Mouse (Mus musculus) gastrocnemius, postnatal 4 days (tissue): ENCODE measurements around the gene Ncor1. TPM values are rescaled to one million over a fixed set of nuclear protein-coding genes. Genes with fewer than 3 reads are reported as not detected.
"Not testable (repeated sequence)": the region's sequence is repeated elsewhere in the genome, so short reads cannot be mapped to it uniquely, and the experiment has no call there.

Experiments
- DNase-seq, 2 experiments: peaks; one replicate each; pipeline ENCODE4 v3.0.0; 2021 to 2022; ENCODE audit warnings: low spot score in 2 of 2, mixed read lengths in 2 of 2
- long read RNA-seq, 2 experiments: library from polyadenylated mRNA; stranded (forward); transcript quantifications; one replicate each; pipeline ENCODE4 v2.0.0; 2021
- total RNA-seq, 2 experiments: library from RNA; stranded (reverse); gene quantifications; 2 replicates each; pipeline ENCODE4 v1.2.3; 2021

Gene Ncor1
- 100 to 1,000 TPM; 169 to 170 TPM for total RNA-seq
- long read RNA-seq, experiment 1, transcript Ncor1-203 (9 exons, 3,171 nt) = major isoform, 7 of 22 reads
- long read RNA-seq, experiment 1, partial matches to known transcripts = 7 of 22 reads
- long read RNA-seq, experiment 1, other reads (novel, unspliced or antisense) = 8 of 22 reads
- long read RNA-seq, experiment 2, transcript Ncor1-203 (9 exons, 3,171 nt) = major isoform, 6 of 39 reads
- long read RNA-seq, experiment 2, partial matches to known transcripts = 14 of 39 reads
- long read RNA-seq, experiment 2, other reads (novel, unspliced or antisense) = 18 of 39 reads

GRCm38 (mm10) chr11:62458276-62458724 lies at the start of gene Ncor1, which contains the start of gene Pigl:
TSS of gene Ncor1 (minus strand) at chr11:62458541.
TSS of gene Pigl (plus strand) at chr11:62458460.
- peak; percentile 67 to 82 for DNase-seq

GRCm38 (mm10) chr11:62507683-62508082 lies 49.3 kb upstream of the Ncor1 start:
- DNase-seq = no peak

- DNase-seq = no peak
Observed at GRCm38 (mm10) chr11:62500529-62500928, 42.2 kb upstream of the Ncor1 start.

- DNase-seq = no peak
Observed at GRCm38 (mm10) chr11:62498802-62499201, 40.5 kb upstream of the Ncor1 start.

- DNase-seq = no peak
Observed at GRCm38 (mm10) chr11:62497181-62497580, 38.8 kb upstream of the Ncor1 start.

GRCm38 (mm10) chr11:62496151-62496715 lies 37.9 kb upstream of the Ncor1 start:
- no peak for DNase-seq

- peak; percentile 22 to 25 for DNase-seq
Observed at GRCm38 (mm10) chr11:62495276-62495801, 37.0 kb upstream of the Ncor1 start.

- peak in 1 of 2 experiments; percentile 31 for DNase-seq
Observed at GRCm38 (mm10) chr11:62494754-62495275, 36.5 kb upstream of the Ncor1 start.

GRCm38 (mm10) chr11:62493701-62494100 lies 35.4 kb upstream of the Ncor1 start:
- no peak for DNase-seq

- DNase-seq = no peak
Observed at GRCm38 (mm10) chr11:62487540-62488350, 29.4 kb upstream of the Ncor1 start.

- DNase-seq = no peak
Observed at GRCm38 (mm10) chr11:62486949-62487348, 28.6 kb upstream of the Ncor1 start.

- DNase-seq = no peak
Observed at GRCm38 (mm10) chr11:62479581-62479980, 21.2 kb upstream of the Ncor1 start.

GRCm38 (mm10) chr11:62478931-62479330 lies 20.6 kb upstream of the Ncor1 start:
- DNase-seq = no peak

GRCm38 (mm10) chr11:62476156-62476555 lies 17.8 kb upstream of the Ncor1 start:
- DNase-seq = no peak

- DNase-seq = no peak
Observed at GRCm38 (mm10) chr11:62473516-62473915, 15.2 kb upstream of the Ncor1 start.

- no peak for DNase-seq
Observed at GRCm38 (mm10) chr11:62470451-62470850, 12.1 kb upstream of the Ncor1 start.

- not testable (repeated sequence) for DNase-seq
Observed at GRCm38 (mm10) chr11:62467289-62467688, 8.9 kb upstream of the Ncor1 start.

GRCm38 (mm10) chr11:62466546-62466945 lies 8.2 kb upstream of the Ncor1 start:
- DNase-seq = no peak

GRCm38 (mm10) chr11:62465849-62466248 lies 7.5 kb upstream of the Ncor1 start:
- no peak for DNase-seq

- DNase-seq = no peak
Observed at GRCm38 (mm10) chr11:62464696-62465095, 6.4 kb upstream of the Ncor1 start.

GRCm38 (mm10) chr11:62463225-62463915 lies 5.0 kb upstream of the Ncor1 start:
- DNase-seq = no peak
